Mouse (Mus musculus) C2C12 (cell line): ENCODE results near the gene Iqca.

ENCODE experiments used
- CTCF ChIP-seq: IDR thresholded peaks from one replicate; pipeline ENCODE4 v1.5.1; 2011; ENCODE audit not compliant: control insufficient read depth, insufficient read depth, insufficient read length
- MAX ChIP-seq: IDR thresholded peaks from one replicate; pipeline ENCODE4 v1.6.1; 2011; ENCODE audit warnings: mild to moderate bottlenecking, control low read depth
- USF1 ChIP-seq: IDR thresholded peaks from one replicate; pipeline ENCODE4 v1.6.1; 2011; ENCODE audit warnings: low read depth, mild to moderate bottlenecking, control low read depth, moderate library complexity

DNA sequence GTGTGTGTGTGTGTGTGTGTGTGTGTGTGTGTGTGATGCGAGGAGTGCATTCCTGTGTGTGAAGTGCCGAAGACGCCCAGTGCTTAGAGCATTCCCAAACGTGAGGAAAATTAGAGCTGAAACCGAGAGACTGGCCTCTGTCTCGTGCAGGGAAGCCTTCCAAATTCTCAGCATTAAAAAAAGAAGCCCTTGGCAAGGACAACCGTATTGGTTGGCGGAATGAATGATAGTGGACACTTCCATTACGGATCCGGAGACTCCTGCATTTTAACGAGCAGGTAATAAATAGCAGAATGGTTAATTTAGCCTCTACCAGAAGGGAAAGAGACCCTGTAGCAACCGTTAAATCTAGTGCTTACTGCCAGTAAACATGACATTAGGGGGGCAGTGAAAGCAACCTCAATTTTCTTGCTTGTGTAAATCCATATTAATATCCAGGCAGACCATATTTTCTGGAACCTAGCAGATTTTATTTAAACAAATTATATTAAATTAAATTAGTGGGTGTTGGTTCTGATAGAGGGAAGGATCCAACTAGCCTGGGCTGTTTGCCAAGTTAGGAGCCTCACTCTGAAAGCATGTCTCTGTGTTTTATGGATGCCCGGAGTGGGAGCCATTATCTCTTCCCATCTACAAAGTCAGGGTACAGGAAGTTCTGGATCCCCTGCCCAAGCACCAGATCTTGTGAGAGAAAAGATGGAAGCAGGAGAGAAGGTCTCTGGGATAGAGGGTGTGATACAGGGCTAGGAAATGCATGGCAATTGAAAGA, 81.2 kb downstream of the Iqca start:
- no peak for TF ChIP-seq MAX
- no peak for TF ChIP-seq CTCF
- TF ChIP-seq USF1: no peak
